Mouse (Mus musculus) lung, adult 2 months (tissue): ENCODE data around the gene Rnf207. TPM values are rescaled to one million over a fixed set of nuclear protein-coding genes. Genes with fewer than 3 reads are reported as not detected.
A peak's percentile ranks its signal among the peaks of the same experiment; 100 is the strongest.

Experiments used
- DNase-seq: peaks from one replicate; pipeline ENCODE4 v3.0.0; 2022
- H3K4me1 ChIP-seq: fragments of 200-500 bp; 2 replicates; pipeline ENCODE4 v1.6.1; 2011; ENCODE audit warnings: low read length; ENCODE audit not compliant: control insufficient read depth, insufficient read depth
- H3K4me3 ChIP-seq: fragments of 200-500 bp; replicated peaks from 2 replicates; pipeline ENCODE3; 2011; ENCODE audit warnings: low read depth, mild to moderate bottlenecking, control low read depth, low read length; ENCODE audit errors: extremely low read depth
- CTCF ChIP-seq: fragments of 200-500 bp; IDR thresholded peaks from 2 replicates; pipeline ENCODE4 v1.5.1; 2011; ENCODE audit warnings: mild to moderate bottlenecking, low read length, control low read depth; ENCODE audit not compliant: insufficient read depth
- POLR2A ChIP-seq: fragments of 200-500 bp; IDR thresholded peaks from 2 replicates; pipeline ENCODE4 v1.6.1; 2011; ENCODE audit warnings: low read depth, mild to moderate bottlenecking, control low read depth, low read length, borderline replicate concordance; ENCODE audit errors: extremely low read depth
- WGBS: fragments of 180-500 bp; shearing (Covaris S2); methylation state at CpG from one replicate; pipeline ENCODE4 v1.1.7; 2018; 5-methylcytosine and 5-hydroxymethylcytosine counted together
- polyA plus RNA-seq: library from polyadenylated mRNA; depleted of rRNA; stranded (reverse); fragments of >200 nt; gene quantifications from 2 replicates; pipeline ENCODE4 v1.2.3, GENCODE M21; 2012

Rnf207 gene
- polyA plus RNA-seq, 1 experiment: 5.8 TPM

- TF ChIP-seq POLR2A: no peak
- no peak overlapping the region for H3K4me3 ChIP-seq
- DNase-seq: no peak
- 20% methylated on average over 19 of the region's 19 CpGs for WGBS
- H3K4me1 ChIP-seq: peaks cover 3% of the 10 kb centered on the region; the same call in 1 of the 2 replicates
These were observed 31.3 kb downstream of the Rnf207 start for GRCm38 (mm10) chr4:152287317-152288120.

DNA sequence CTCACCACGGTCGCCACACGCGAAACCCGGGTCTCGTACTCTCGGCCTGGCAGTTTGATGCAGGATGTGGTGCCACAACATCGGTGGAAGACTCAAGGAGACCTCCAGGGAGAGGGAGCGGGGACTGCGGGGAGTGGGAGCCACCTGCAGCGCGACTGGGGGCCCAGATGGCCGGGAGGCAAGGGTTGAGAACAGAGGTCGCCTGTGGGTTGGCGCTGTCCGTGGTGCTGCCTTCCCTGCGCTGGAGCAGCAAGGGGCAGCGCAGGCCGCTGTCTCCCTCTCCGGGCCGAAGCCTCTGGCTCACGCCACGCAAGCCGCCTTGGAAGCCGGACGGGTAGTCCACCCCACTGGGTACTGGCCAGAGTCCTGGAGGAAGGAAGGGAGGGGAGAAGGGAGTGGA is 31.9 kb downstream of the Rnf207 start:
- H3K4me3 ChIP-seq: no peak overlapping the region
- peaks cover 3% of the 10 kb centered on the region; the same call in 1 of the 2 replicates for H3K4me1 ChIP-seq
- DNase-seq: peak; percentile 44
- TF ChIP-seq POLR2A (no peak), CTCF (no peak)
- 7% methylated on average over 26 of the region's 26 CpGs for WGBS

DNA sequence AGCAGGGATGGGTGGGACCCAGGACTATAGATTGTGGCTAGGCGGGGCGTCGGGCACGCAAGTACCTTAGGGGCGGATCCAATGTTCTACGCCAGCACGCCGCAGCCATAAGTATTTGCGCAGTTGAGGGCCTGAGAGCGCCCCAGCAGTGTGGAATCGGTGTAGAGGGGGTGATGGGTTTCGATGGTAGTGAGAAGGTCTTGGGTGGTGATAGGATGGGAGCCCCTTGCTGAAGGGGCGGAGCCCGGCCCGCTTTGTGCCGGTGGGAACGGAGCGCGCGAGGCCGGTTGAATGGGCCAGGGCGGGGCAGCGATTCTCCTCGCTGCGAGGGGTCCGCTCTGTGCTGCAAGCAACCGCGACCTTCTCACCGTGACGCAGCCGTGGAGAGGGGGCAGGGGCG is 32.6 kb downstream of the Rnf207 start:
- no peak for TF ChIP-seq POLR2A
- no peak for TF ChIP-seq CTCF
- H3K4me1 ChIP-seq: peaks cover 3% of the 10 kb centered on the region; the same call in 1 of the 2 replicates
- no peak for DNase-seq
- no peak overlapping the region for H3K4me3 ChIP-seq
- WGBS: 5% methylated on average over 32 of the region's 32 CpGs

DNA sequence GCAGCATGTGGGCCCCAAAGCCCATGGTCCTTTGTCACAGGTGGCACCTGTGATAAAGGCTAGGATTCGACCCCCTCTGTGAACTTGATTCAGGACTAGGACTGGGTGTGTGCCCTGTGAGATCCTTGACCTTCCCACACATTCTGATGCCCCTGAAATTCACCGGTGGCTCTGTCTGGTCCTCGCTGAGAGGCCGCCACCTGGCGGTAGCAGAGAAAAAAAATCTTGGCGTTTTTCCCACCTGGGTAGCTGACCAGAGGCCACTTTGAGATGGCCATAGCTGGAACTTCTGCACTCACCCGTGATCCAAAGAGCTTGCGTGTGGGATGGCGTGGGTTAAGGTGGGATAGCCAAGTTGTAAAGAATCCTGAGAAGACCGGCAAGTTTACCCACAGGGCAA is 33.3 kb downstream of the Rnf207 start:
- TF ChIP-seq CTCF: peak; percentile 72
- TF ChIP-seq POLR2A: no peak
- WGBS: 4% methylated on average over 10 of the region's 10 CpGs
- H3K4me3 ChIP-seq: no peak overlapping the region
- H3K4me1 ChIP-seq: peaks cover 3% of the 10 kb centered on the region; the same call in 1 of the 2 replicates
- DNase-seq: peak; percentile 64

GRCm38 (mm10) chr4:152283186-152283950 is 35.4 kb downstream of the Rnf207 start:
- Histone ChIP-seq H3K4me1 (peaks cover 3% of the 10 kb centered on the region; the same call in 1 of the 2 replicates), H3K4me3 (no peak overlapping the region)
- TF ChIP-seq CTCF (peak; percentile 52; the same call in 1 of the 2 replicates), POLR2A (no peak)
- peak; percentile 74 for DNase-seq
- 10% methylated on average over 70 of the region's 70 CpGs for WGBS

- DNase-seq: no peak
- no peak for TF ChIP-seq CTCF
- no peak for TF ChIP-seq POLR2A
These were observed 36.1 kb downstream of the Rnf207 start for GRCm38 (mm10) chr4:152282721-152283120.

DNA sequence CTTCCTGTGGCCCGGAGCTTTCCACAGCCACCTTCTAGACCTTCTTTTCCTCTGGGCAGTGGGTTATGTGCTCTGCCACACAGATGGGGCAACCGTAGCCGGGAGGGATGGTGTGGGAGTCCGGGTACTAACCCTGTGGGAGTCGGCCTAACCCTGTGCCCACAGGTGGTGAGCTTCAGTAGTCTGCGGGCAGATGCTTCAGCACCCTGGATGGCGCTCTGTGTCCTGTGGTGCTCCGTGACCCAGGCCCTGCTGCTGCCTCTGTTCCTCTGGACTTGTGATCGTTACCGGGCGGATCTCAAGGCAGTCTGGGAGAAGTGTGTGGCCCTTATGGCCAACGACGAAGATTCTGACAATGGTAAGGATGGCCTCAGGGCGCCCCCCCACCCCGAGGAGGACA is 37.2 kb downstream of the Rnf207 start:
- Histone ChIP-seq H3K4me1 (peaks cover 3% of the 10 kb centered on the region; the same call in 1 of the 2 replicates), H3K4me3 (no peak overlapping the region)
- no peak for TF ChIP-seq CTCF
- no peak for TF ChIP-seq POLR2A
- 64% methylated on average over 15 of the region's 15 CpGs for WGBS
- no peak for DNase-seq

More at GRCm38 (mm10) chr4:152282721-152283120, 36.1 kb downstream of the Rnf207 start:
- Histone ChIP-seq H3K4me3 (no peak overlapping the region), H3K4me1 (peaks cover 3% of the 10 kb centered on the region; the same call in 1 of the 2 replicates)
- 18% methylated on average over 34 of the region's 34 CpGs for WGBS

DNA sequence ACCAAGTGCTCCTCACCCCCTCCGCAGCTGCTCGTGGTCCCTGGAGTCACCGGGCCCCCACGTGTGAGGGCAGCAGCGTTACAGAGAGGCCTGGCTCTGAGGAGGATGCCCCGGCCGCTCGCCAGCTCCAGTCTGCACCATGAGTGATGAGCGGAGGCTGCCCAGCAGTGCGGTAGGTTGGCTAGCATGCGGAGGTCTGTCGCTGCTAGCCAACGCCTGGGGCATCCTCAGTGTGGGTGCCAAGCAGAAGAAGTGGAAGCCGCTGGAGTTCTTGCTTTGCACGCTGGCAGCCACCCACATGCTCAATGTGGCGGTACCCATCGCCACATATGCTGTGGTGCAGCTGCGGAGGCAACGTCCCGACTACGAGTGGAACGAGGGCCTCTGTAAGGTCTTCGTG is 39.8 kb downstream of the Rnf207 start:
- Histone ChIP-seq H3K4me3 (no peak overlapping the region), H3K4me1 (peaks cover 3% of the 10 kb centered on the region; the same call in 1 of the 2 replicates)
- TF ChIP-seq POLR2A (no peak), CTCF (no peak)
- WGBS: 84% methylated on average over 23 of the region's 23 CpGs
- DNase-seq: no peak

- TF ChIP-seq POLR2A: no peak
- no peak for TF ChIP-seq CTCF
- H3K4me3 ChIP-seq: no peak overlapping the region
- H3K4me1 ChIP-seq: no peaks in the 10 kb centered on the region
- WGBS: 63% methylated on average over 2 of the region's 2 CpGs
- DNase-seq: no peak
These were observed 40.9 kb downstream of the Rnf207 start for GRCm38 (mm10) chr4:152277916-152278315.
